13 mouse cellular contexts compared by ENCODE assay signal in genomic region chr5:135375167-135375566, GRCm38 (mm10). TPM values are rescaled to one million over a fixed set of nuclear protein-coding genes. Genes with fewer than 3 reads are reported as not detected.
DNase-seq lines count a peak whose midpoint lies in the region; ATAC-seq and TF ChIP-seq lines count a peak whose summit lies in the region.
"Had no signal": no experiment of that assay in that cellular context is flagged by ENCODE, and none has a peak within 500 bp of the region (broad histone marks: within the 10 kb centered on the region; RNA-seq: fewer than 3 reads in every experiment).

No protein-coding gene starts in this region.

- TF ChIP-seq POLR2A in brain, embryonic 14.5 days (IDR thresholded peaks at IDR 0.05; ENCODE audit: borderline replicate concordance, extremely low read depth, insufficient read depth, insufficient read length, poor library complexity, severe bottlenecking): no peak

- no peaks in the 10 kb centered on the region for H3K9me3 ChIP-seq in lung, embryonic 14.5 days (ENCODE audit: low read depth, low read length)
- no peaks in the 10 kb centered on the region for H3K9me3 ChIP-seq in forebrain, embryonic 15.5 days
- H3K9me3 ChIP-seq: embryonic facial prominence, embryonic 12.5 days; liver, embryonic 12.5 days had no signal

- 0 out of 2 replicates have a peak, but pooled peaks cover 5% of the 10 kb centered on the region for H3K4me1 ChIP-seq in lung, embryonic 14.5 days (ENCODE audit: insufficient read depth)
- peaks cover 10% of the 10 kb centered on the region for H3K4me1 ChIP-seq in forebrain, embryonic 15.5 days

- no peaks in the 10 kb centered on the region for H3K27me3 ChIP-seq in lung, embryonic 14.5 days (ENCODE audit: insufficient read depth, low read length)
- no peaks in the 10 kb centered on the region for H3K27me3 ChIP-seq in forebrain, embryonic 15.5 days
- H3K27me3 ChIP-seq: CH12.LX; embryonic facial prominence, embryonic 12.5 days; liver, embryonic 12.5 days had no signal

- no peak overlapping the region for H3K27ac ChIP-seq in gastrocnemius, adult 2 months
- H3K27ac ChIP-seq in lung, embryonic 14.5 days (ENCODE audit: low read depth): no peak overlapping the region
- no peak overlapping the region for H3K27ac ChIP-seq in forebrain, embryonic 15.5 days (replicated peaks)
- H3K27ac ChIP-seq: embryonic facial prominence, embryonic 12.5 days; liver, embryonic 12.5 days had no signal

- TF ChIP-seq CTCF in gastrocnemius, adult 2 months (IDR thresholded peaks at IDR 0.05): no peak
- TF ChIP-seq CTCF in brain, embryonic 14.5 days (IDR thresholded peaks at IDR 0.05; ENCODE audit: borderline replicate concordance, extremely low read depth, insufficient read depth, insufficient read length): no peak
- TF ChIP-seq CTCF in lung, embryonic 14.5 days (IDR thresholded peaks at IDR 0.05; ENCODE audit: low read depth): no peak

- H3K36me3 ChIP-seq in lung, embryonic 14.5 days (ENCODE audit: insufficient read depth): peaks cover 88% of the 10 kb centered on the region
- peaks cover 83% of the 10 kb centered on the region for H3K36me3 ChIP-seq in forebrain, embryonic 15.5 days

- no peak overlapping the region for H3K9ac ChIP-seq in lung, embryonic 14.5 days
- no peak overlapping the region for H3K9ac ChIP-seq in forebrain, embryonic 15.5 days (replicated peaks)
- H3K9ac ChIP-seq: embryonic facial prominence, embryonic 12.5 days; liver, embryonic 12.5 days had no signal

- WGBS in lung, embryonic 14.5 days: 65% methylated on average over 8 of the region's 8 CpGs
- WGBS in forebrain, embryonic 15.5 days: 43% methylated on average over 8 of the region's 8 CpGs

- H3K4me3 ChIP-seq in gastrocnemius, adult 2 months: no peak overlapping the region
- H3K4me3 ChIP-seq in lung, embryonic 14.5 days (ENCODE audit: low read depth, low read length): no peak overlapping the region
- H3K4me3 ChIP-seq in forebrain, embryonic 15.5 days: no peak overlapping the region
- H3K4me3 ChIP-seq: embryonic facial prominence, embryonic 12.5 days; liver, embryonic 12.5 days had no signal

- ATAC-seq in lung, embryonic 14.5 days (ENCODE audit: insufficient read depth): no peak
- ATAC-seq in forebrain, embryonic 15.5 days (replicated peaks): no peak
- ATAC-seq: liver, embryonic 12.5 days had no signal

- DNase-seq in gastrocnemius, adult 2 months: peak; percentile 51
- DNase-seq in gastrocnemius, postnatal 25 days: no peak
- DNase-seq in left cerebral cortex, postnatal 4 days: peak; percentile 61
- DNase-seq in left cerebral cortex, adult 18-20 months (ENCODE audit: low spot score in 2 of 2): no peak
- peak; percentile 41 for DNase-seq in brain, embryonic 14.5 days (ENCODE audit: low read depth)
- peak; percentile 57 for DNase-seq in lung, embryonic 14.5 days
- DNase-seq in spleen, adult 12 weeks (ENCODE audit: low spot score): no peak
- DNase-seq: thymus, postnatal 36 days had no signal

- intact Hi-C loops in gastrocnemius, adult 2 months (cut with DNase I): no loop called here
- intact Hi-C loops in left cerebral cortex, postnatal 4 days (cut with DNase I): loop anchor here (10.0 kb wide), 1 partner anchor 150 kb away; no protein-coding TSS in a partner anchor

- no peak overlapping the region for H3K4me2 ChIP-seq in lung, embryonic 14.5 days
- no peak overlapping the region for H3K4me2 ChIP-seq in forebrain, embryonic 15.5 days (replicated peaks)
- H3K4me2 ChIP-seq: embryonic facial prominence, embryonic 12.5 days; liver, embryonic 12.5 days had no signal

RNA-seq across cellular contexts. Expression of gene Nsun5, which starts 5.4 kb away (rescaled TPM):
- 1 to 10 TPM; 7.8 to 9.2 TPM for total RNA-seq in gastrocnemius, adult 2 months (2021)
- total RNA-seq in gastrocnemius, postnatal 25 days (2021): 10 to 100 TPM in 1 of 2 experiments, 1 to 10 TPM in 1; 8.9 to 10.2 TPM
- 10 to 100 TPM; 31.2 to 34.1 TPM for total RNA-seq in left cerebral cortex, postnatal 4 days (2021)
- total RNA-seq in left cerebral cortex, adult 18-20 months (2021): 10 to 100 TPM; 20.4 to 25.0 TPM
- polyA plus RNA-seq in brain, embryonic 14.5 days (2012; rRNA removed): 44.4 and 62.2 TPM in 2 replicates
- polyA plus RNA-seq in lung, embryonic 14.5 days (2014; fragmentation: Nextera tagmentation; extraction: Ambion mirVana): 26.7 and 30.7 TPM in 2 replicates
- polyA plus RNA-seq in forebrain, embryonic 15.5 days (2015; fragmentation: Nextera tagmentation; extraction: Ambion mirVana): 40.3 and 40.7 TPM in 2 replicates

RNA-seq across cellular contexts. Expression of gene Pom121, which starts 19.2 kb away (rescaled TPM):
- 10 to 100 TPM; 11.0 to 12.3 TPM for total RNA-seq in gastrocnemius, adult 2 months (2021)
- total RNA-seq in gastrocnemius, postnatal 25 days (2021): 1 to 10 TPM; 8.3 to 9.4 TPM
- total RNA-seq in left cerebral cortex, postnatal 4 days (2021): 10 to 100 TPM; 44.9 to 45.4 TPM
- 10 to 100 TPM; 49.2 to 51.6 TPM for total RNA-seq in left cerebral cortex, adult 18-20 months (2021)
- 21.7 and 45.5 TPM in 2 replicates for polyA plus RNA-seq in brain, embryonic 14.5 days (2012; rRNA removed)
- polyA plus RNA-seq in lung, embryonic 14.5 days (2014; fragmentation: Nextera tagmentation; extraction: Ambion mirVana): 18.9 and 19.1 TPM in 2 replicates
- 13.2 and 13.7 TPM in 2 replicates for polyA plus RNA-seq in forebrain, embryonic 15.5 days (2015; fragmentation: Nextera tagmentation; extraction: Ambion mirVana)

RNA-seq across cellular contexts. Expression of gene Trim50, which starts 22.1 kb away (rescaled TPM):
- total RNA-seq in gastrocnemius, adult 2 months (2021): not detected
- not detected for total RNA-seq in gastrocnemius, postnatal 25 days (2021)
- total RNA-seq in left cerebral cortex, postnatal 4 days (2021): not detected
- not detected for total RNA-seq in left cerebral cortex, adult 18-20 months (2021)
- not detected in 2 replicates for polyA plus RNA-seq in brain, embryonic 14.5 days (2012; rRNA removed)
- not detected in 2 replicates for polyA plus RNA-seq in lung, embryonic 14.5 days (2014; fragmentation: Nextera tagmentation; extraction: Ambion mirVana)
- not detected in 2 replicates for polyA plus RNA-seq in forebrain, embryonic 15.5 days (2015; fragmentation: Nextera tagmentation; extraction: Ambion mirVana)
- total RNA-seq: CH12.LX; gastrocnemius, adult 18-20 months had no signal
- polyA plus RNA-seq: embryonic facial prominence, embryonic 12.5 days; liver, embryonic 12.5 days had no signal

RNA-seq across cellular contexts. Expression of gene Fkbp6, which starts 25.3 kb away (rescaled TPM):
- not detected for total RNA-seq in gastrocnemius, adult 2 months (2021)
- total RNA-seq in gastrocnemius, postnatal 25 days (2021): not detected
- under 1 TPM; 0.42 to 0.64 TPM for total RNA-seq in left cerebral cortex, postnatal 4 days (2021)
- total RNA-seq in left cerebral cortex, adult 18-20 months (2021): not detected
- polyA plus RNA-seq in brain, embryonic 14.5 days (2012; rRNA removed): 0.06 and 0.40 TPM in 2 replicates
- 0.15 TPM in 1 of 2 replicates, not detected in the other for polyA plus RNA-seq in lung, embryonic 14.5 days (2014; fragmentation: Nextera tagmentation; extraction: Ambion mirVana)
- 0.18 TPM in 1 of 2 replicates, not detected in the other for polyA plus RNA-seq in forebrain, embryonic 15.5 days (2015; fragmentation: Nextera tagmentation; extraction: Ambion mirVana)
- total RNA-seq: CH12.LX; gastrocnemius, adult 18-20 months had no signal
- polyA plus RNA-seq: embryonic facial prominence, embryonic 12.5 days had no signal

Comparison
In these comparisons a context has a peak if more than half of its experiments do, and no peak if none do; other contexts are left out.
1. DNase-seq: peak in gastrocnemius, adult 2 months (single experiment), left cerebral cortex, postnatal 4 days (single experiment), brain, embryonic 14.5 days (single experiment) and lung, embryonic 14.5 days (single experiment); none in gastrocnemius, postnatal 25 days (single experiment), left cerebral cortex, adult 18-20 months (0 of 2) and spleen, adult 12 weeks (single experiment).